Mouse (Mus musculus) gastrocnemius, postnatal 10 days (tissue): ENCODE results near the gene Slc3a1. TPM values are rescaled to one million over a fixed set of nuclear protein-coding genes. Genes with fewer than 3 reads are reported as not detected.

Source experiments
- DNase-seq: peaks from one replicate; pipeline ENCODE4 v3.0.0; 2021; ENCODE audit warnings: mixed read lengths
- total RNA-seq, 2 experiments: library from RNA; stranded (reverse); gene quantifications; 2 replicates each; pipeline ENCODE4 v1.2.3; 2021

The Slc3a1 gene
- total RNA-seq, 2 experiments from 2014 or later = 0.14 to 0.18 TPM

GRCm38 (mm10) chr17:85090120-85091099 is 62.2 kb downstream of the Slc3a1 start, which contains the start of the genes Prepl and Camkmt:
Prepl (minus strand) TSS chr17:85090241.
Camkmt (plus strand) TSS chr17:85090552.
- DNase-seq = peak; percentile 89

- no peak for DNase-seq
These were observed 63.6 kb downstream of the Slc3a1 start for GRCm38 (mm10) chr17:85091762-85092161.

- DNase-seq = no peak
These were observed 68.2 kb downstream of the Slc3a1 start for GRCm38 (mm10) chr17:85096396-85096795.

- no peak for DNase-seq
These were observed 70.6 kb downstream of the Slc3a1 start for GRCm38 (mm10) chr17:85098677-85099323.

DNA sequence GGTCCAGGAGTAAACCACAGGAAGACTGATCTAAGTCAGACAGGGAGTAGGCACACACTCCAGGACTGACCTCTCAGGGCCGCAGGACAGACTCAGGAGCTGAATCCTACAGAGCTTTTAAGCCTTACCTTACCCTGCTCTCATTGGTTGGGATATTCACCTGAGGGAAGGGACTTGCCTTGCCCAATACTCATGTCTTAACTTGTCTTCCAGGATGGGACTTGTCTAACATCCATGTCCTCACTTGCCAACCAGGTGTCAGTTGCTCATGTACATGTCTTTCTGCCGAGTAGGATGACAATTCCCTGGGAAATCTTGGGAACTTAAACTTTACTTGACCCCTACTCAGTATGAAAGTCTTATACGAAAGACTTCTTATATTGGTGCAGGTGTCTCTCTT is 72.1 kb downstream of the Slc3a1 start:
- no peak for DNase-seq

DNA sequence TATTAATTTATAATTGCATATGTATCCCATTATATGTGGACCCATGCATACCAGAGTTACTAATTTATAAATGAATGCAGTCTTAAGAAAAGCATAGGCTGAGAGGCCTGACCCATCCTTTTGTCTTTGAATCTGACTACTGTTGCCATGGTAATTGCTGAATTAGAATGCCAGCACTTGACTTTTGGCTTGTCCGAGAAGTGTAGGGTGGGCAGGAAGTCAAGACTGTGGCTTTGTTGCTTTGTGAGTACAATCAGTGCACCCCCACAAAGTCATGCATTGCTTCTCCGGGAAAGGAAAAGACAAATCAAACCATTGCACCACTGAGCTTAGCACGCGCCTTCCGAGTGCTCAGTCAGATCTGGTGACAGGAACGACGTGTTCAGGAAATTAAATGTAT is 73.6 kb downstream of the Slc3a1 start:
- no peak for DNase-seq

DNA sequence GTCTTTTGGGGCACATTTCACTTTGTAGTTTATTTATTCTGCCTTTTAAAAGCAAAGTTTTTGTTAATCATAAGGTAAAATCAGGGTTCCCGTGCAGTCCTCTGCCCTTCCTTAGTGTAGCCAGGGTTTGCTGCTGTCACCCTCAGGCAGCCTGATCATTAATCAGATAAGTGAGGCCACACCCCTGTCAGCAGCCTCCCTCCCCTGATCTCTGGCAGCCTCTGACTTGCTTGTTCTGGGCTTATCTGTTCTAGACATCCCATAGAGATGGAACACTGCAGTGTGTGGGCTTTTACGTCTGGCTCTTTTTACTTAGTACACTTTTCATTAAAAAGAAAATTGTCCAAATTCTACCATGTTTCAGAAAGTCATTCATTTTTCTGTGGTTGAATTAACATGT is 75.1 kb downstream of the Slc3a1 start:
- no peak for DNase-seq

GRCm38 (mm10) chr17:85110640-85111039 is 82.5 kb downstream of the Slc3a1 start:
- DNase-seq = no peak

DNA sequence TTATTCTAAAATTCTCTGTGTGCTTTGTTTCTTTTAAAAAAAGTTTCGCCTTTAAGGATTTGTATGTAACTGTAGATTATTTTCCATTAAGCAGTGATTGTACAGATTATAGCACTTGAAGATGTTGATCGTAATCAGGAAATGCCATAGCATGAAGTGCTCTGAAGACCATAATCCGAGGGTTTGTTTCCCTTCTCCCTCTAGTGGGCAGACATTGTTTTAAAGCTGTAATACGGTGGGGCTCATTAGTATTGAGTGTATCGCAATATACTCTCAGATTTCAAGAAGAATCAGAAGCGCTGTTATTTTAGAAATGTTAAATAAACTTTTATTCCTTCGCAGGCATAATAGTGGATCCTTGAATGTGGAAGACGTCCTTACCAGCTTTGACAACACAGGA is 85.3 kb downstream of the Slc3a1 start:
- DNase-seq = no peak

Other genes with a start within 250 kb of the Slc3a1 start
- gene Lrpprc, start 237.6 kb upstream of the Slc3a1 start, total RNA-seq = 10 to 100 TPM; 56.0 to 62.7 TPM
- 100 to 1,000 TPM; 139 to 151 TPM for gene Ppm1b, start 71.6 kb upstream of the Slc3a1 start, total RNA-seq
- 100 to 1,000 TPM; 141 to 144 TPM for gene Prepl, start 61.9 kb downstream of the Slc3a1 start, total RNA-seq
- gene Camkmt, start 62.2 kb downstream of the Slc3a1 start, total RNA-seq = 1 to 10 TPM; 1.6 to 2.8 TPM